Mouse (Mus musculus): ENCODE measurements around the gene Ubald2. TPM values are rescaled to one million over a fixed set of nuclear protein-coding genes. Genes with fewer than 3 reads are reported as not detected.

The Ubald2 gene
- total RNA-seq, 2 experiments from 2014 or later: 41.8 to 56.5 TPM

Other genes starting within 250 kb of the Ubald2 start
- gene Ten1, start 235.2 kb upstream of the Ubald2 start, total RNA-seq (2021): 10 to 100 TPM; 19.2 to 21.9 TPM
- 10 to 100 TPM; 62.6 to 80.1 TPM for gene Acox1, start 235.0 kb upstream of the Ubald2 start, total RNA-seq (2021)
- under 1 TPM; 0.05 to 0.07 TPM for gene Evpl, start 196.0 kb upstream of the Ubald2 start, total RNA-seq (2021)
- 10 to 100 TPM; 72.1 to 83.1 TPM for gene Srp68, start 159.9 kb upstream of the Ubald2 start, total RNA-seq (2021)
- gene Galr2, start 153.2 kb upstream of the Ubald2 start, total RNA-seq (2021): under 1 TPM; 0.12 to 0.31 TPM
- gene Exoc7, start 126.9 kb upstream of the Ubald2 start, total RNA-seq (2021): 10 to 100 TPM; 85.9 to 94.8 TPM
- not detected for gene Foxj1, start 98.7 kb upstream of the Ubald2 start, total RNA-seq (2021)
- gene Rnf157, start 21.1 kb upstream of the Ubald2 start, total RNA-seq (2021): 10 to 100 TPM; 23.0 to 24.5 TPM
- under 1 TPM in 1 of 2 experiments, not detected in 1; 0.05 TPM for gene Qrich2, start 32.1 kb downstream of the Ubald2 start, total RNA-seq (2021)
- gene Prpsap1, start 60.1 kb downstream of the Ubald2 start, total RNA-seq (2021): 10 to 100 TPM; 12.6 to 14.1 TPM
- gene Sphk1, start 96.8 kb downstream of the Ubald2 start, total RNA-seq (2021): 1 to 10 TPM in 1 of 2 experiments, under 1 TPM in 1; 0.35 to 1.4 TPM
- 10 to 100 TPM; 18.4 to 20.4 TPM for gene Ube2o, start 147.4 kb downstream of the Ubald2 start, total RNA-seq (2021)
- gene Aanat, start 152.3 kb downstream of the Ubald2 start, total RNA-seq (2021): not detected
- gene Rhbdf2, start 192.9 kb downstream of the Ubald2 start, total RNA-seq (2021): 10 to 100 TPM in 1 of 2 experiments, 1 to 10 TPM in 1; 9.4 to 10.2 TPM
- gene Prcd, start 219.4 kb downstream of the Ubald2 start, total RNA-seq (2021): under 1 TPM; 0.46 to 0.74 TPM
- gene Cygb, start 220.2 kb downstream of the Ubald2 start, total RNA-seq (2021): 10 to 100 TPM in 1 of 2 experiments, 1 to 10 TPM in 1; 8.4 to 13.6 TPM